In genomic region chr1:75317241-75318201, GRCm38 (mm10) we compare ENCODE assay signal across 8 mouse cellular contexts. TPM values are rescaled to one million over a fixed set of nuclear protein-coding genes. Genes with fewer than 3 reads are reported as not detected.
DNase-seq lines count a peak whose midpoint lies in the region; ATAC-seq lines count a peak whose summit lies in the region.

Gene Dnpep, minus strand, starts transcription at chr1:75317990.

- peak; percentile 100 for DNase-seq in adipocyte (ENCODE audit: low spot score)
- peak; percentile 100 for DNase-seq in embryo, embryonic 10 days (ENCODE audit: low spot score)
- DNase-seq in gastrocnemius, postnatal 10 days = peak; percentile 100
- peak; percentile 100 for DNase-seq in induced T-regulatory cell, adult 2 months (ENCODE audit: low read depth)
- peak; percentile 100 for DNase-seq in left cerebral cortex, adult 9 months (ENCODE audit: low spot score in 2 of 2)
- DNase-seq in right cerebral cortex, postnatal 14 days = peak; percentile 100
- peak; percentile 100 for DNase-seq in urinary bladder, postnatal 36 days (ENCODE audit: low spot score in 2 of 2)

- ATAC-seq in megakaryocyte progenitor cell, adult 5-6 weeks (replicated peaks; ENCODE audit: poor library complexity) = peak; percentile 85

RNA-seq across cellular contexts. Expression of gene Dnpep, which starts in this region (rescaled TPM):
- total RNA-seq in gastrocnemius, postnatal 10 days (2021) = 10 to 100 TPM; 51.0 to 53.8 TPM
- total RNA-seq in megakaryocyte progenitor cell, adult 5-6 weeks (2015) = 31.3 and 39.7 TPM in 2 replicates
- 36.4 and 41.7 TPM in 2 replicates for total RNA-seq in megakaryocyte progenitor cell, adult 5-6 weeks (2017)

Comparison
In these comparisons a context has a peak if more than half of its experiments do, and no peak if none do; other contexts are left out.
1. Peak in every context shown above with its lines: DNase-seq and ATAC-seq.